Mouse (Mus musculus): Measurements from ENCODE around the gene Fndc4. TPM values are rescaled to one million over a fixed set of nuclear protein-coding genes. Genes with fewer than 3 reads are reported as not detected.
A peak's percentile ranks its signal among the peaks of the same experiment; 100 is the strongest.

The Fndc4 gene
- not detected in 2 replicates for total RNA-seq (2017)

- ATAC-seq (ENCODE audit: extremely low read depth, insufficient number of reproducible peaks, low FRiP score, poor library complexity, severe bottlenecking) = no peak
These were observed at the start of gene Fndc4 for GRCm38 (mm10) chr5:31295606-31296141. Fndc4 (minus strand) TSS chr5:31296080.

GRCm38 (mm10) chr5:31328255-31328654, 32.4 kb upstream of the Fndc4 start:
- ATAC-seq (ENCODE audit: extremely low read depth, insufficient number of reproducible peaks, low FRiP score, poor library complexity, severe bottlenecking) = peak; percentile 23; the same call in 1 of the 2 replicates

GRCm38 (mm10) chr5:31326850-31327249, 31.0 kb upstream of the Fndc4 start:
- peak; percentile 16; the same call in 1 of the 2 replicates for ATAC-seq (ENCODE audit: extremely low read depth, insufficient number of reproducible peaks, low FRiP score, poor library complexity, severe bottlenecking)

- no peak for ATAC-seq (ENCODE audit: extremely low read depth, insufficient number of reproducible peaks, low FRiP score, poor library complexity, severe bottlenecking)
These were observed 28.2 kb upstream of the Fndc4 start for GRCm38 (mm10) chr5:31324085-31324484.

- no peak for ATAC-seq (ENCODE audit: extremely low read depth, insufficient number of reproducible peaks, low FRiP score, poor library complexity, severe bottlenecking)
These were observed 26.9 kb upstream of the Fndc4 start for GRCm38 (mm10) chr5:31322776-31323175.

- ATAC-seq (ENCODE audit: extremely low read depth, insufficient number of reproducible peaks, low FRiP score, poor library complexity, severe bottlenecking) = no peak
These were observed 16.9 kb upstream of the Fndc4 start for GRCm38 (mm10) chr5:31312806-31313205.

- ATAC-seq (ENCODE audit: extremely low read depth, insufficient number of reproducible peaks, low FRiP score, poor library complexity, severe bottlenecking) = no peak
These were observed 7.2 kb upstream of the Fndc4 start for GRCm38 (mm10) chr5:31303093-31303492.

GRCm38 (mm10) chr5:31301866-31302265, 6.0 kb upstream of the Fndc4 start:
- no peak for ATAC-seq (ENCODE audit: extremely low read depth, insufficient number of reproducible peaks, low FRiP score, poor library complexity, severe bottlenecking)

GRCm38 (mm10) chr5:31298486-31298885, 2.6 kb upstream of the Fndc4 start:
- ATAC-seq (ENCODE audit: extremely low read depth, insufficient number of reproducible peaks, low FRiP score, poor library complexity, severe bottlenecking) = no peak

- no peak for ATAC-seq (ENCODE audit: extremely low read depth, insufficient number of reproducible peaks, low FRiP score, poor library complexity, severe bottlenecking)
These were observed 2.1 kb upstream of the Fndc4 start for GRCm38 (mm10) chr5:31297981-31298380.

- no peak for ATAC-seq (ENCODE audit: extremely low read depth, insufficient number of reproducible peaks, low FRiP score, poor library complexity, severe bottlenecking)
These were observed 1.3 kb upstream of the Fndc4 start, which contains the start of gene Gckr for GRCm38 (mm10) chr5:31297047-31297757. Gckr (plus strand) TSS chr5:31297443.

- no peak for ATAC-seq (ENCODE audit: extremely low read depth, insufficient number of reproducible peaks, low FRiP score, poor library complexity, severe bottlenecking)
These were observed 795 bp downstream of the Fndc4 start for GRCm38 (mm10) chr5:31294964-31295605.

GRCm38 (mm10) chr5:31291361-31291688, 4.6 kb downstream of the Fndc4 start:
- no peak for ATAC-seq (ENCODE audit: extremely low read depth, insufficient number of reproducible peaks, low FRiP score, poor library complexity, severe bottlenecking)

GRCm38 (mm10) chr5:31290521-31291360, 5.1 kb downstream of the Fndc4 start, which contains the start of gene Ift172:
Ift172 (minus strand) TSS chr5:31291116.
- peak; percentile 90 for ATAC-seq (ENCODE audit: extremely low read depth, insufficient number of reproducible peaks, low FRiP score, poor library complexity, severe bottlenecking)

GRCm38 (mm10) chr5:31289626-31290230, 6.2 kb downstream of the Fndc4 start:
- no peak for ATAC-seq (ENCODE audit: extremely low read depth, insufficient number of reproducible peaks, low FRiP score, poor library complexity, severe bottlenecking)

- no peak for ATAC-seq (ENCODE audit: extremely low read depth, insufficient number of reproducible peaks, low FRiP score, poor library complexity, severe bottlenecking)
These were observed 7.2 kb downstream of the Fndc4 start for GRCm38 (mm10) chr5:31288655-31289054.

GRCm38 (mm10) chr5:31288225-31288624, 7.7 kb downstream of the Fndc4 start:
- 0 out of 2 replicates have a peak, but pooled peaks have one; percentile 13 for ATAC-seq (ENCODE audit: extremely low read depth, insufficient number of reproducible peaks, low FRiP score, poor library complexity, severe bottlenecking)

GRCm38 (mm10) chr5:31279245-31279988, 16.5 kb downstream of the Fndc4 start:
- no peak for ATAC-seq (ENCODE audit: extremely low read depth, insufficient number of reproducible peaks, low FRiP score, poor library complexity, severe bottlenecking)

All from neutrophil, adult 5-6 weeks (primary cell).